Mouse (Mus musculus): ENCODE measurements around the gene Nup210l. TPM values are rescaled to one million over a fixed set of nuclear protein-coding genes. Genes with fewer than 3 reads are reported as not detected.
"Not testable (repeated sequence)": the region's sequence is repeated elsewhere in the genome, so short reads cannot be mapped to it uniquely, and the experiment has no call there.

Nup210l gene
- polyA plus RNA-seq, 1 experiment from 2014 or later = 0.66 TPM

DNA sequence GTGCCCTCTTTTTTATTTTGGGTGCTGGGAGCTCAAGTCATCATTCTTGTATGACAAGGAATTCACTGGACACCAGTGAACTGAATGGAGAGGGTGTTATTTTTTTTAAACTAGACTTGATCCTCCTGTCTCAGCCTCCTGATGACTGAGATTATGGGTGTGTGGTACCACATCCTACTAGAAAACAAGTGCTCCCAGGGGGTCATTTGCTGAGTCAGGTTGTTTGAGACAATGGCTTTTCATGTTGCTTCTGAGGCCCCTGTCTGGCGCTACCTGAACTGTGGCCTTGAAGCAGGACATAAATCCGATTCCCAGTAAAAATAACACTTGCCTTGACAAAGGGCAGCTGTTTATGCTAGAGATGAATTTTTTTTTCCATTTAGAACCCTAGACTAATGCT, 756 bp upstream of the Nup210l start:
- Histone ChIP-seq H3K4me3 (ENCODE audit: low read depth, low read length) (no peak overlapping the region), H3K4me1 (replicated peaks; ENCODE audit: control insufficient read depth, insufficient read depth, low read length) (no peaks in the 10 kb centered on the region), H3K4me2 (replicated peaks; ENCODE audit: low read depth, low read length) (no peak overlapping the region), H3K9me3 (ENCODE audit: control insufficient read depth, low read length) (no peaks in the 10 kb centered on the region), H3K27ac (ENCODE audit: low read depth, low read length) (no peak overlapping the region), H3K36me3 (ENCODE audit: control insufficient read depth, insufficient read depth, low read length) (no peaks in the 10 kb centered on the region), H3K27me3 (ENCODE audit: control insufficient read depth, insufficient read depth, low read length) (no peaks in the 10 kb centered on the region), H3K9ac (ENCODE audit: low read depth, low read length) (no peak overlapping the region)
- 88% methylated on average over 2 of the region's 2 CpGs for WGBS
- no peak for ATAC-seq (ENCODE audit: low FRiP score)
- no peak for DNase-seq (ENCODE audit: low spot score)

DNA sequence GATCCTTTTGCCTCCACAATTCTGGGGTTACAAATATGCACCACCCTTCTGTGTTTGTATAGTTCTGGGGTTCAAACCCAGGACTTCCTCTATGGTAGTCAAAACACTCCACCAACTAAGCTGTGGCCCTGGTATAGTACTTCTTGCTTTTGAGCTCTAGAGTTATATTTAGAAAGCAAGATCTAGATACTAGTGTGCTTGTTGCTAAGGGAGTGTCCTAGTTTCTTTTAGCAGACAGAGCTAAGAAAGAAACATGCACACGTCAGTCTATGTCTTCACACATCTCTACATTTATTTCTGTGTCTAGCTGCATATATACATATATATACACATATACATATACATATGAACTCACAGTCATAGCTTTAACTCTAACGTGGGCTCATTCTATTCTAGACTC, 7.8 kb downstream of the Nup210l start:
- H3K27me3 ChIP-seq (ENCODE audit: control insufficient read depth, insufficient read depth, low read length) = no peaks in the 10 kb centered on the region
- no peaks in the 10 kb centered on the region for H3K9me3 ChIP-seq (ENCODE audit: control insufficient read depth, low read length)
- H3K4me3 ChIP-seq (ENCODE audit: low read depth, low read length) = no peak overlapping the region
- no peaks in the 10 kb centered on the region for H3K4me1 ChIP-seq (replicated peaks; ENCODE audit: control insufficient read depth, insufficient read depth, low read length)
- ATAC-seq (ENCODE audit: low FRiP score) = no peak
- H3K36me3 ChIP-seq (ENCODE audit: control insufficient read depth, insufficient read depth, low read length) = no peaks in the 10 kb centered on the region
- no peak overlapping the region for H3K27ac ChIP-seq (ENCODE audit: low read depth, low read length)
- no peak overlapping the region for H3K9ac ChIP-seq (ENCODE audit: low read depth, low read length)
- DNase-seq (ENCODE audit: low spot score) = no peak
- 82% methylated on average over 2 of the region's 2 CpGs for WGBS
- no peak overlapping the region for H3K4me2 ChIP-seq (replicated peaks; ENCODE audit: low read depth, low read length)

DNA sequence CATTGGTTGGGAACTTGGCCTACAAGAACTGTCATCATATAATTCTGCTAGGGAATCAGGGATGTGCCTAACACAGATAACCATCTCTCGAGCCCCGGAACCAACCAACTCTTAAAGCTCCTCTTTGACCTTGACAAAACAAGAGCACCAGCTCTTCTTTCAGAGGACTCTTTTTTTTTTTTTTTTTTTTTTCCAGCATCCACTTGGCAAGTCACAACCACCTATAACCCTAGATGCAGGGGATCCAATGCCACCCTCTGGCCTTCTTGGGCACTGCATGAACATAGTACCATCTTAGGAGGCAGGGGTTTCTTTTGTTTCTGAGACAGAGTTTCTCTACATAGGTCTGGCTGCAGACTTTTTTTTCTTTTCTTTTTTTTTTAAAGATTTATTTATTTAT, 10.4 kb downstream of the Nup210l start:
- Histone ChIP-seq H3K9ac (ENCODE audit: low read depth, low read length) (no peak overlapping the region), H3K9me3 (ENCODE audit: control insufficient read depth, low read length) (no peaks in the 10 kb centered on the region), H3K4me3 (ENCODE audit: low read depth, low read length) (no peak overlapping the region), H3K4me1 (replicated peaks; ENCODE audit: control insufficient read depth, insufficient read depth, low read length) (no peaks in the 10 kb centered on the region), H3K4me2 (replicated peaks; ENCODE audit: low read depth, low read length) (no peak overlapping the region), H3K27ac (ENCODE audit: low read depth, low read length) (no peak overlapping the region), H3K36me3 (ENCODE audit: control insufficient read depth, insufficient read depth, low read length) (no peaks in the 10 kb centered on the region), H3K27me3 (ENCODE audit: control insufficient read depth, insufficient read depth, low read length) (no peaks in the 10 kb centered on the region)
- DNase-seq (ENCODE audit: low spot score) = no peak
- ATAC-seq (ENCODE audit: low FRiP score) = no peak
- 92% methylated on average over 2 of the region's 2 CpGs for WGBS

DNA sequence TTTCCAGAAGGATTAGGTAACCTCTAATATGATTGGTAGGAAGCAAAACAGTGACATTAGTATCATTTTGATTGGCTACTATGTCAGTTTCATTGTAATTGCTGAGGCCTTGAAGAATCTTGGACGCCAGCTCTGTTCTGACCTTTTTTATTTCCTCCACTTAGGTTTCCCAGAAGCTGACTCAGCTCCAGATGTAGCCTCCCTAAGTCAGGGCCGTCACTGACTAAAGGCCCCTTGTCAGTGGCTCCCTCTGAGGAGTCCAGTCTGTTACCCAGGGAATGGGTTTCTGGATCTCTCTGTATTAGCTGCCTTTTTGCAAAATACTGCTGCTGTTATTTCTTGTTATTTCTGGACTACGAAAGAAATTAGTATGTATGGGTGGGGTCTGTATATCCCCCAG, 11.6 kb downstream of the Nup210l start:
- Histone ChIP-seq H3K9me3 (ENCODE audit: control insufficient read depth, low read length) (no peaks in the 10 kb centered on the region), H3K27ac (ENCODE audit: low read depth, low read length) (no peak overlapping the region), H3K27me3 (ENCODE audit: control insufficient read depth, insufficient read depth, low read length) (no peaks in the 10 kb centered on the region), H3K4me2 (replicated peaks; ENCODE audit: low read depth, low read length) (no peak overlapping the region), H3K4me1 (replicated peaks; ENCODE audit: control insufficient read depth, insufficient read depth, low read length) (no peaks in the 10 kb centered on the region), H3K4me3 (ENCODE audit: low read depth, low read length) (no peak overlapping the region), H3K36me3 (ENCODE audit: control insufficient read depth, insufficient read depth, low read length) (no peaks in the 10 kb centered on the region), H3K9ac (ENCODE audit: low read depth, low read length) (no peak overlapping the region)
- 79% methylated on average over 3 of the region's 3 CpGs for WGBS
- no peak for DNase-seq (ENCODE audit: low spot score)
- no peak for ATAC-seq (ENCODE audit: low FRiP score)

DNA sequence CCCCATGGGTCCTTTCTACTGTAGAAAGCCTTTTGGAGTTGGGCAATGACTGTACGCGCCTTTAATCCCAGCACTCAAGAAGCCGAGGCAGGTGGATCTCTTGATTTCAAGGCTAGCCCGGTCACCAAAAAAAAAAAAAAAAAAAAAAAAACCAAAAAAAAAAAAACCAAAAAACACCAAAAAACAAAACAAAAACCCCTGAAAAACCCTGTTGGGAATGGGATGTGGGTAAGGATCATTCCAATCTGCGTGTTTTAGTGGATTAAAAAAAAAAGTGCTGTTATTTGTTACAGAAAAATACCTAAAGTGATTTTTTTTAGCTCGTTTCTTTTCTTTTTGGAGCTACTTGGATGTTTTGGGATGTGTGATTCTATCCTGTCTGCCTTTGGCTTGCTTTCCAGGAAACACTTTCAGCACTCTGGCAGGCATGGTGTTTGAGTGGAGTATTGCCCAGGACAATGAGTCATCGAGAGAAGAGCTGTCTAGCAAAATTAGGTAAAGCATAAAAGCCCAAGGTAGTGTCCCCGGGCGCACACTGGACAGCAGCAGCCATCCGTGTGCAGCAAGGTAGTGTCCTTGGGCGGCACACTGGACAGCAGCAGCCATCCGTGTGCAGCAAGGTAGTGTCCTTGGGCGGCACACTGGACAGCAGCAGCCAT, 14.3 kb downstream of the Nup210l start:
- ATAC-seq (ENCODE audit: low FRiP score) = no peak
- WGBS = 92% methylated on average over 13 of the region's 13 CpGs
- no peaks in the 10 kb centered on the region for H3K27me3 ChIP-seq (ENCODE audit: control insufficient read depth, insufficient read depth, low read length)

DNA sequence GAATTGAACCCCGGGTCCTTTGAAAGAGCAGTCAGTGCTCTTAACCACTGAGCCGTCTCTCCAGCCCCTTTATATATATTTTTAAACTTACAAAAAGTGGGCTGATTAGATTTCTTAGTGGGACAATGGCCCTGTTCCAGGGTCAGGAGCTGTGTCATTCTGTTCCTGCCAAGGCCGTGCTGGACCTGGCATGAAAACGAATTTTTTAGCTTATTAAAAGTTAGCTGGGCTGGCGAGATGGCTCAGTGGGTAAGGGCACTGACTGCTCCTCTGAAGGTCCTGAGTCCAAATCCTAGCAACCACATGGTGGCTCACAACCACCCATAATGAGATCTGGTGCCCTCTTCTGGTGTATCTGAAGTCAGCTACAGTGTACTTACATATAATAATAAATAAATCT, 18.1 kb downstream of the Nup210l start:
- not testable (repeated sequence) for H3K4me3 ChIP-seq (ENCODE audit: low read depth, low read length); H3K4me2 ChIP-seq (replicated peaks; ENCODE audit: low read depth, low read length); DNase-seq (ENCODE audit: low spot score); H3K27ac ChIP-seq (ENCODE audit: low read depth, low read length); H3K9ac ChIP-seq (ENCODE audit: low read depth, low read length); H3K4me1 ChIP-seq (replicated peaks; ENCODE audit: control insufficient read depth, insufficient read depth, low read length); H3K36me3 ChIP-seq (ENCODE audit: control insufficient read depth, insufficient read depth, low read length); H3K9me3 ChIP-seq (ENCODE audit: control insufficient read depth, low read length); H3K27me3 ChIP-seq (ENCODE audit: control insufficient read depth, insufficient read depth, low read length); ATAC-seq (ENCODE audit: low FRiP score)
- WGBS = 85% methylated on average over 5 of the region's 5 CpGs

More for the DNA sequence above, 14.3 kb downstream of the Nup210l start:
- H3K9ac ChIP-seq (ENCODE audit: low read depth, low read length) = no peak overlapping the region
- no peak overlapping the region for H3K4me3 ChIP-seq (ENCODE audit: low read depth, low read length)
- DNase-seq (ENCODE audit: low spot score) = no peak
- no peak overlapping the region for H3K27ac ChIP-seq (ENCODE audit: low read depth, low read length)
- H3K4me2 ChIP-seq (replicated peaks; ENCODE audit: low read depth, low read length) = no peak overlapping the region
- no peaks in the 10 kb centered on the region for H3K4me1 ChIP-seq (replicated peaks; ENCODE audit: control insufficient read depth, insufficient read depth, low read length)
- no peaks in the 10 kb centered on the region for H3K9me3 ChIP-seq (ENCODE audit: control insufficient read depth, low read length)
- no peaks in the 10 kb centered on the region for H3K36me3 ChIP-seq (ENCODE audit: control insufficient read depth, insufficient read depth, low read length)

DNA sequence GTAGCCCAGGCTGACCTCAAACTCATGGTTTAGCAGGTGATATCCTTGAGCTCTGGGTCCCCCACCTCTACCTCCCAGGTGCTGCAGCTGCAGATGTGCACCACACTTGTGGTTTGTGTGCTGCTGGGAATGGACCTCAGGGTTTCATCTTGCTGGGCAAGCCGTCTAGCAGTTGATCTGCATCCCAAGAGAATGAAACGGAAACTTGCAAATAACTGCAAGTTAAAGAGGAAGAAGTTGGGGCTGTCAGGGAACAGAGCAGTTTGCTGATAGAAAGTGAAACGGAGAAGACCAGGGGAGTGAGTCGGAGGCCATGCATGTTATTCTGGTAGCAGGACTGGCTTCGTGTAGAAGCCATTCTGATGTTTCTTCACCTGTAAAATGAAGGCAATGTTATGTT, 21.8 kb downstream of the Nup210l start:
- H3K36me3 ChIP-seq (ENCODE audit: control insufficient read depth, insufficient read depth, low read length) = no peaks in the 10 kb centered on the region
- no peaks in the 10 kb centered on the region for H3K9me3 ChIP-seq (ENCODE audit: control insufficient read depth, low read length)
- no peaks in the 10 kb centered on the region for H3K4me1 ChIP-seq (replicated peaks; ENCODE audit: control insufficient read depth, insufficient read depth, low read length)
- ATAC-seq (ENCODE audit: low FRiP score) = no peak
- no peak overlapping the region for H3K27ac ChIP-seq (ENCODE audit: low read depth, low read length)
- H3K9ac ChIP-seq (ENCODE audit: low read depth, low read length) = no peak overlapping the region
- H3K4me3 ChIP-seq (ENCODE audit: low read depth, low read length) = no peak overlapping the region
- 80% methylated on average over 5 of the region's 5 CpGs for WGBS
- H3K27me3 ChIP-seq (ENCODE audit: control insufficient read depth, insufficient read depth, low read length) = no peaks in the 10 kb centered on the region
- no peak for DNase-seq (ENCODE audit: low spot score)
- H3K4me2 ChIP-seq (replicated peaks; ENCODE audit: low read depth, low read length) = no peak overlapping the region

DNA sequence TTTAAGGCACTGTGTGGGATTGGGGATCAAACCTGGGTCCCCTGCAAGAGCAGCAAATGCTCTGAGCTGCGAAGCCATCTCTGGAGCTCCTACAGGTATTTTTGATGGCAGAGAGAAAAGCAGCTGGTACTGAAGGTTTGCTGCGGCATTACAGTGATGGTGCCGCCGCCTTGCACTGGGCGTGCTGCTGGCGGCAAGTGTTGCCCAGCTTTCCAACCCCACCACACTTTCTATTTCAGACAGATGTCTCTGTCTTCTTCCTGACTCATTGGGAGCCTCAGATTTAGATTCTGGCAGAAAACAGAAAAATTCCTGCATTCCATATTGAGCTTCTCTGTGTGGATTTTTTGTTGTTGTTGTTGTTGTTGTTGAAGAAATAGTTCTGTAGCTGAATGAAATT, 23.9 kb downstream of the Nup210l start:
- Histone ChIP-seq H3K27ac (ENCODE audit: low read depth, low read length) (no peak overlapping the region), H3K4me1 (replicated peaks; ENCODE audit: control insufficient read depth, insufficient read depth, low read length) (no peaks in the 10 kb centered on the region), H3K9ac (ENCODE audit: low read depth, low read length) (no peak overlapping the region), H3K27me3 (ENCODE audit: control insufficient read depth, insufficient read depth, low read length) (no peaks in the 10 kb centered on the region), H3K4me3 (ENCODE audit: low read depth, low read length) (no peak overlapping the region), H3K36me3 (ENCODE audit: control insufficient read depth, insufficient read depth, low read length) (no peaks in the 10 kb centered on the region), H3K9me3 (ENCODE audit: control insufficient read depth, low read length) (no peaks in the 10 kb centered on the region), H3K4me2 (replicated peaks; ENCODE audit: low read depth, low read length) (no peak overlapping the region)
- 93% methylated on average over 6 of the region's 6 CpGs for WGBS
- no peak for ATAC-seq (ENCODE audit: low FRiP score)
- DNase-seq (ENCODE audit: low spot score) = no peak

DNA sequence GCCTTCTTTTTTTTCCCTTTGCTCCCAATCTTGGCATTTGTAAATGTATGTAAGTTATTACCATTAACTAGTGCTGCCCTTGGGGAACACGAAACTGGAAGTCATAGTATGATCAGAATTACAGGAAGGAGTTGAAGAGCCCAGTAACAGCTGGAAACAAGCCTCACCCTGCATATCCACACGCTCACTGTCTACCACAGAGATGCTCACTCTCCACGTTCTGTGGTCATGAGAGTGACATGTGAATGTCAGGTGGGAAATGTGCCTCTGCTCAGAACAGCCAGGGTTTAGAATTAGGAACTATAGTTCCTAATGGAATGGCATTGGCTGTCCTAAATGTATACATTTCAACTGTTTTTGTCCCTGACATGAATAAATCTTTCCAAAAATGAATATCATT, 28.8 kb downstream of the Nup210l start:
- H3K4me3 ChIP-seq (ENCODE audit: low read depth, low read length) = no peak overlapping the region
- H3K4me1 ChIP-seq (replicated peaks; ENCODE audit: control insufficient read depth, insufficient read depth, low read length) = no peaks in the 10 kb centered on the region
- H3K4me2 ChIP-seq (replicated peaks; ENCODE audit: low read depth, low read length) = no peak overlapping the region
- no peaks in the 10 kb centered on the region for H3K9me3 ChIP-seq (ENCODE audit: control insufficient read depth, low read length)
- 83% methylated on average over 3 of the region's 3 CpGs for WGBS
- ATAC-seq (ENCODE audit: low FRiP score) = no peak
- DNase-seq (ENCODE audit: low spot score) = no peak
- no peak overlapping the region for H3K27ac ChIP-seq (ENCODE audit: low read depth, low read length)
- H3K36me3 ChIP-seq (ENCODE audit: control insufficient read depth, insufficient read depth, low read length) = no peaks in the 10 kb centered on the region
- no peaks in the 10 kb centered on the region for H3K27me3 ChIP-seq (ENCODE audit: control insufficient read depth, insufficient read depth, low read length)
- H3K9ac ChIP-seq (ENCODE audit: low read depth, low read length) = no peak overlapping the region
